Mouse (Mus musculus) liver, postnatal 0 days (tissue): ENCODE results near the gene Cnpy1.

Experiments used
- CTCF ChIP-seq: sonication (generic); IDR thresholded peaks from 2 replicates; pipeline ENCODE4 v1.5.1; 2016; ENCODE audit warnings: antibody characterized with exemption, low read depth
- EP300 ChIP-seq: IDR thresholded peaks from 2 replicates; pipeline ENCODE4 v1.6.1; 2016; ENCODE audit warnings: antibody characterized with exemption, low read depth, mild to moderate bottlenecking

DNA sequence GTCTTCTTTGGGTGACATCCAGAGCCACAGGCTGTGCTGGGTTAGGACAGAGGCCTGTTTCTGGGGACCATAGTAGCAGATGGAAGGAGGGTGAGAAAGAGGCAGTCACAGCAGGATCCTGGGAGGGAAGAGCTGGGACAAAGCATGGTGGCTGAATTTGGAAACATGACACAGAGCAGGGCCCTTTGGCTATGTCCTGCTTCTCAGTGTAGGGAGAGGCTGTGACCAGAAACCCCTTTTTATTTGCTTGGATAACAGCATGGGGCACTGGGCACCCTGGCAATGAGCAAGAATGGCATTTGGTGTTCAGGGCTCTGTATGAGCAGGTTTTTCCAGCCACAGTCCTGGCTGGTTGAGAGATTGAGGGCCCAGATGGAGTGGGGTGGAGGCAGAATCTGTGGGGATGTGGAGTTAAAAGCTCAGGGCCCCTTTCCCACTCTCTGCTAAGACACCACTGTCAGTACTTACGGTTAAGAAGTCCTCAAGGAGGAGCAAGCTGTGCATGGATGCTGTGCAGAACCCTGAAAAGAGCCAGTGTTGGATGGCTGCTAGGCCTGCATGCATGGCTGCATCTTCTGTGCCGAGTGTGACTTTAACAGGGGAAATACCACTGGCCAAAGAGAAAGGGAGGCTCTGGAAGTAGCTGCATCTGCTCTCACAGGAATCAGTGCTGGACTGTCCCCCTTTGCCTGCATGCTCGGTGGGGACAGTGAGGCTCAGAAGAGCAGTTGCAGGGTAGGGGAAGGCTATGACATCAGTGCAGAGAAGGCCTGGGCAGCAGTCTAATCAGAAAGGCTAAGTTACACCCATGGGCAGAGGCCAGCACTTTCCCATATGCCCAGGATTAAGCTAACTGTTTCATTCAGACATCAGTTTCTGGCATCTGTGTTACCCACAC lies 54.2 kb downstream of the Cnpy1 start:
- no peak for TF ChIP-seq CTCF
- TF ChIP-seq EP300 = no peak
